Mouse (Mus musculus) MEL-GATA-1-ER (cell line): ENCODE results near the gene Actbl2.

Experiments used
- DNase-seq: peaks from one replicate; pipeline ENCODE4 v3.0.0-alpha.2; 2012; ENCODE audit warnings: low read depth; ENCODE audit errors: extremely low read depth

The Actbl2 gene

DNA sequence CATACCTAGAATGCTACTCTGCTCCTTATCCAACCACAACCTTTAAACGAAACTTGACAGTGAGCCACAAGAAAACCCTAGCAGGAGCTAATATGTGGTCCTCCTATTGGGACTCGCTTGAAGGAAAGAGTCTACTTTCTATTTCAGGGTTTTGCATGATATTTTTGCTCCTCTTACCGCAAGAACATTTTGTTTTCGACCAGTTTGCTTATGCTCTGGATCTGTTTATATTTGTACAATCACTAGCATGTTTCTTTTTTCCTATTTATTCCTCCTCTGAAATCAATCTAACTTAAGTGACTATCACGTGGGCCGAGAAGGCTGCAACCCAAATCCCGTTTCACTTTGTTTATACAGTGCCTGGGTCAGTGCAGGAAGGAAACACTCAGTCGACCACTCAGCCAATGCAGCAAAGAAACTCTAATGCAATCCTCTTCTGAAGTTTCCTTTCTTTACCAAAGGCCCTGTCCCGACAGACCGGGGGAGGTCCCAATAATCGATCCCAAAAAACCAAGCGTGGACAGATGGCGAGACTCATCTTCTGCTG lies 15.0 kb downstream of the Actbl2 start:
- DNase-seq = no peak

- DNase-seq = no peak
These were observed 17.1 kb downstream of the Actbl2 start for GRCm38 (mm10) chr13:111271868-111272267.

DNA sequence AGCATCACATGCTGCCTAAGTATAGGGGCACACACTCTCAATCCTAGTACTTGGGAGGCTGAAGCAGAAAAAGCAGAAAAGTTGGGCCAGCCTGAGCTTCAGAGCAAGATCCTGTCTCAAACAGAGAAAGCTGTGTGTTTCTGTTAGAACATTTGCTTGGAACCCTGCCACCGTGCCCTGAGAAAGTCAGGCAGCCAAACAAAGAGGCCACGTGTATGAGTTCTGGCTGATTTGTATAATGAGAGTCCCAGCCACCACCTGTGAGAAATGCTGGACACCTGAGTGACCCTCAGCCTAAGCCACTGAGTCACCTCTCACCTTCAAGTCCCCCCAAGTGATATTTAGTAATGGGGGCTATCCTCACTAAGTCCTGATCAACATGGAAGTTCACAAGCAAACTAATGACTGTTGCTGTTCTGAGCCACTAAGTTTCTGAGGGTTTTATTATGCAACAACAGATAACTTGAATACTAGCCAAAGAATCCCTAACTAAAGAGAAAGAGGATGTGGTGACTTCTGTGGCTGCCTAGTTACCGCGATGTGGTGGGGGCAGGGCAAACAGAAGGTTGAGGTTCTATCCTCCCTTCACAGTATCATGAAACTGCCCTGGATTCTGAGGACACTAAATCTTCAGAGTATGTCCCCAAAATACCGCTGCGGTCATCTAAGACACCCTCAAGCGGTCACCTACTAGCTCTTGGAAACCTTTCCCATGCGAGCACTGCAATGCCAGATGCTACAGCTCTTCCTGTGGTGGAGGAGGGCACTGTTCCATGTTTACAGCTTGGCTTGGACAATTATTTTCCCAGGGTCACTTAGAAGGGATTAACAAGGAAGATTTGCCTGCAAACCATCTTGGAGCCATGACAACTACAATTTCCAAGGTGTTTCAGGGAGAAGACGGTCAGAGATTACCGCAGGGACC lies 31.9 kb downstream of the Actbl2 start:
- peak; percentile 4 for DNase-seq

DNA sequence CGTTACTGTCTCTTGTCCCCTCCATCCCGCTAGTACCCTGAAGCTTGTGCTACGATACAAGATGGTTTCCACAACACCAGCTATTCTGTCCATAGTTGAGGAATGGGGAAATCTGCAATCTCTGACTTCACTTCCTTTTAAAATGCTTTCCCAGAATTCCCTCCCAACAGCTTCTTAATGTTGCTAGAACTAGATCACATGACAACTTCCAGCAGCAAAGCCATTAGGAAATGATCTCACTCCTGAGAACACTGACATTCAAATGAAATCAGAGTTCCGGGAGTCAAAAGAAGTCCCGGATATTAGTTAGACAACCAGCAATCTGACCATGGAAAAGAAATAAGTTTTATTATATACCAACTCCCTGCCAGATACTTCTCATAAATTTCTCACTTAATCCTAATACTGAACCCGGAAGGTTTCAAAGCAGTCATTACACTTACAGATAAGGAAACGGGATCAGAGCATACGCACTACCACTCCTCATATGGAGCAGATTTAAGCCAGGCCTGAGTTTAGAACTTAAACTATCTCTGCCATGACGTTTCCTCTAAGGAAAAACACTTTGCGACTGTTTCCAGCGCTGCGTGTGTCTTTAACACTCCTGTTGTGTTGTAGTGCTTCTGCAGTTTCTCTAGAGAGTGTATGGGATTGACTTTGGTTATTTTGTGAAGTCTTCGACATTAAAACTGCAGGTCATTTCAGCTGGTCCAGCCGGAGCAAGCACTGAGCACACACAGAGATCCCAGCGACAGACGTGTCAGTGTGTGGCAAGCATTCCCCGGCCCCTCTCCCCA lies 36.5 kb downstream of the Actbl2 start:
- no peak for DNase-seq

GRCm38 (mm10) chr13:111291958-111292493 lies 37.2 kb downstream of the Actbl2 start:
- DNase-seq = no peak

GRCm38 (mm10) chr13:111293478-111293877 lies 38.7 kb downstream of the Actbl2 start:
- DNase-seq = no peak

GRCm38 (mm10) chr13:111294965-111295494 lies 40.2 kb downstream of the Actbl2 start:
- DNase-seq = no peak

DNA sequence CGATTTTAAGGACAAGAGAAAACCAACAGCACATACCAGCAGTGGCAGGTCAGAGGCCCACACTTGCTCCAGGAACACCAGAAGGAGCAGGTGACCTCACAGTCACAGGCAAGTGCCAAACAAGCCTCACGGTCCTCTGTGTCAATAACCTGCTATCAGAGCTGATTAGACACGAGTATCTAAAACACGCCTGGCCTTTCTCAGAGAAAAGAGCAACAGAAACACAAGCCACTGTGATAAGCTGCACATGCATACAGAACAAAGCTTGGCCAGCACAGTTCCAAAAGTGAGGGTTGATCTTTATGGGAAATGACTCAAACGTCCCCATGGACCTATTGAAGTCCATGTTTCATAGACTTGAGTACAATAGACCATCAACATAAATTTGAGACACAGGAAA lies 41.2 kb downstream of the Actbl2 start:
- DNase-seq = no peak

- DNase-seq = no peak
These were observed 42.8 kb downstream of the Actbl2 start for GRCm38 (mm10) chr13:111297614-111298013.

DNA sequence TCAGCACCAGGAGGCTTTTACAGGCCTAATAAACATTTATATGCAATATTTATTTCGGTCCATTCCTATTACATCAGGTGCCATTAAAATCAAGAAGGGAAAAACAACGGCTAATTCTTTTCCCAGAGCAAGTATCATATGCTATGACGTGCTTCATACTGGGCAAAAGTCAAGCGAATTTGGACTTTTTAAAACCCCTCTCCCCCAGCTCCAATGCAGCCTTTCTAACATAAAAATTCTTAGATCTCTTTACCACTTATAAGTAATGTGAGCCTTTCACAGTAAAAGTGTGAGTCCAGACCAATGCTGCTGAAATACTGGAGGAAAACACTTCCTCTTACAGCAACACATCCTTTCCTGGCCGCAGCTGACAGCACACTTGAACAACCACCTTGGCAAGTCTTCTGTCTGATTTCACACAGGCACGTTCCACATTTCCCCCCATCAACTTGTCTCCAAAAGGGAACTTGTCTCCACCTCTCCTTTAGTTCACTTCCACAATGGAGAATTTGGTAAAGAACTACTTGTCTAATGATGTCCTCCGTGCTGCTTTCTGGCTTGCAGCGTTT lies 44.4 kb downstream of the Actbl2 start:
- no peak for DNase-seq

DNA sequence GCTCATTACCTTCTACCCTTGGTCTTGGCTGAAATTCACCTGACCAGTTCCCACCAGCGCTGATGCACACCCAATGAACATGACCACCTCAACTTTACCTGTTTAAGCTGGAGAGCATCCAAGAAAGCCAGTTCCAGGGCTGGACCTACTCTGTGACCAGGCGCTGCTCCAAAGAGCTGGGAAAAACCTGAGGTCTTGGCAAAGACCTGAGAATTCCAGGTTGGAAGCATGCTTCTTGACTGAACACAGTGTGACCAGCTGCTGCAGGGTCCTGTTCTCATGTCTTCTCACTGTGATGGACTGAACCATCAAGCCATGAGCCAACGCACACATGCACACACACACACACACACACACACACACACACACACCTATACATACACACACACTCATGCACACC lies 46.0 kb downstream of the Actbl2 start:
- DNase-seq = no peak

DNA sequence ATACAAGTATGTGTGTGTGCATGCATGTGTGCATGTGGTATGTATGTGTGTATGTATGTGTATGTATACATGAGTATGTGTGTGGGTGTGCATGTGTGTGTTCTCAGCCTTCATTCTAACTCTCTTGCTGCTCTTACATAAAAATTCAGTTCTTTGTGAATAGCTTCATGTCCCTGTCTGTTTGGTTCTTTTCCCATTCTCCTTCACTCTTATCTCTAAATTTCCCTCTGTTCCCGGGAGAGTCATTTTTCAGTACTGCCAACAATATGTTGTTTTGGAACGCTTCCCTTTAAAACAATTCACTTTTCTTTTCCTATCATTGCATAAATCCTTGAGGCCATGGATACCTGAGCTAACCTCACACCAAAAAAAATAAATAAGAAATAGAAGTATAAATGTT lies 46.6 kb downstream of the Actbl2 start:
- no peak for DNase-seq

GRCm38 (mm10) chr13:111304194-111304593 lies 49.4 kb downstream of the Actbl2 start:
- no peak for DNase-seq

DNA sequence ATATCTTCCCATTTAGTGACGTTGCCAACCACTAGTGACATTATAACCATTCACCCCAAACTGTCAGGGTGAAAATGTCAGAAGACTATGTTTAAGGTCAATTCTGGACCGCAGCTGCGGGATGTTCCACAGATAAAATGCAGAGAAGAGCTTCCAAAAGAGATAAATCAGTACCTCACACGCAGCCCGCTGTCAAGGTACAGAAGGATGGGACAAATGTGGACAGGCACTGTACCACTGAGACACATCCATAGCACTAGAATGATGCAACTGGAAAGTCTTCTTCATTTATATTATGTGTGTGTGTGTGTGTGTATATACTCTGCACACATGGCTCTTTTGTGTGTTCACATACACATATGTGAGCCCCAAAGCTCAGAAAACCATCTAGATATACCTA lies 49.9 kb downstream of the Actbl2 start:
- DNase-seq = no peak
